Mouse (Mus musculus) testis, adult 2 months (tissue): ENCODE measurements at regions not wholly inside any gene's neighbourhood (a gene's known extent, or its start where the extent isn't known, plus 50 kb on each side); places are given as distances from the start of the nearest gene placed in this dataset.

Source experiments
- H3K27ac ChIP-seq: fragments of 200-500 bp; 2 replicates; pipeline ENCODE4 v1.5.1; 2012; ENCODE audit warnings: low read depth, low read length; ENCODE audit not compliant: control insufficient read depth, insufficient read depth
- H3K27me3 ChIP-seq: fragments of 200-500 bp; 2 replicates; pipeline ENCODE4 v1.6.1; 2012; ENCODE audit warnings: mild to moderate bottlenecking, low read length, moderate library complexity; ENCODE audit not compliant: control insufficient read depth, insufficient read depth
- H3K36me3 ChIP-seq: fragments of 200-500 bp; 2 replicates; pipeline ENCODE4 v1.6.1; 2012; ENCODE audit warnings: mild to moderate bottlenecking, low read length; ENCODE audit not compliant: control insufficient read depth, insufficient read depth
- H3K4me1 ChIP-seq: fragments of 200-500 bp; 2 replicates; pipeline ENCODE4 v1.6.1; 2012; ENCODE audit warnings: low read length; ENCODE audit not compliant: control insufficient read depth, insufficient read depth
- H3K4me3 ChIP-seq: fragments of 200-500 bp; 2 replicates; pipeline ENCODE4 v1.5.1; 2012; ENCODE audit warnings: low read depth, mild to moderate bottlenecking, low read length, moderate library complexity, mixed read lengths; ENCODE audit not compliant: control insufficient read depth
- CTCF ChIP-seq: fragments of 200-500 bp; IDR thresholded peaks from 2 replicates; pipeline ENCODE4 v1.5.1; 2012; ENCODE audit warnings: low read depth, mild to moderate bottlenecking, inconsistent platforms, low read length, moderate library complexity; ENCODE audit not compliant: control insufficient read depth, insufficient read depth, insufficient replicate concordance
- POLR2A ChIP-seq: fragments of 200-500 bp; IDR thresholded peaks from 2 replicates; pipeline ENCODE4 v1.6.1; 2012; ENCODE audit warnings: low read depth, mild to moderate bottlenecking, inconsistent platforms, low read length, moderate library complexity; ENCODE audit not compliant: control insufficient read depth

DNA sequence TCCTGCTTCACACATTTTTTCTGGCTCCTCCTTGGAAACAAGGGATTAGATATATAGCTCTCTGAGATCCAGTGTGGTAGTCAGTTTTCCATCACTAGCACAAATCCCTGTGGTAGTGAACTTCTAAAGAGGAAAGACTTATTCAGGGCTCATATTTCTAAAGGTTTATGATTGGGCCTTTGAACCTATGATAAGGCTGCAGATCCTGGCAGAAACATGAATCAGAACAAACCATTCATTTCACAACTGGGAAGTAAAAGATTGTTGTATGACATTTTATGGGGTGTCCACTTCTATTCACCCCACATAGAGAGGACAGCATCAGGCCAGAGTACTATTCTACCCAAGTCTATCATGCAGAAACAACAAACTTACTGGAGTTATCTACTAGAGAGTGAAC lies 61.3 kb upstream of the Slc22a23 start:
- Histone ChIP-seq H3K36me3 (no peaks in the 10 kb centered on the region), H3K4me1 (no peaks in the 10 kb centered on the region), H3K4me3 (no peak overlapping the region), H3K27ac (no peak overlapping the region), H3K27me3 (no peaks in the 10 kb centered on the region)
- TF ChIP-seq CTCF (no peak), POLR2A (no peak)

- Histone ChIP-seq H3K36me3 (no peaks in the 10 kb centered on the region), H3K4me3 (no peak overlapping the region), H3K27ac (no peak overlapping the region), H3K4me1 (no peaks in the 10 kb centered on the region), H3K27me3 (no peaks in the 10 kb centered on the region)
- TF ChIP-seq POLR2A (no peak), CTCF (no peak)
Measured at GRCm38 (mm10) chr13:34402631-34403030, 57.6 kb upstream of the Slc22a23 start.

GRCm38 (mm10) chr13:34401031-34401430 lies 56.0 kb upstream of the Slc22a23 start:
- H3K4me1 ChIP-seq: no peaks in the 10 kb centered on the region
- no peaks in the 10 kb centered on the region for H3K27me3 ChIP-seq
- no peak overlapping the region for H3K4me3 ChIP-seq
- H3K36me3 ChIP-seq: no peaks in the 10 kb centered on the region
- H3K27ac ChIP-seq: no peak overlapping the region
- TF ChIP-seq CTCF (no peak), POLR2A (no peak)

- TF ChIP-seq POLR2A: no peak
- no peak for TF ChIP-seq CTCF
- Histone ChIP-seq H3K27me3 (no peaks in the 10 kb centered on the region), H3K4me3 (no peak overlapping the region), H3K27ac (no peak overlapping the region), H3K36me3 (no peaks in the 10 kb centered on the region), H3K4me1 (no peaks in the 10 kb centered on the region)
Measured at GRCm38 (mm10) chr13:34398847-34399246, 53.9 kb upstream of the Slc22a23 start.

GRCm38 (mm10) chr13:34398061-34398787 lies 53.2 kb upstream of the Slc22a23 start:
- no peaks in the 10 kb centered on the region for H3K36me3 ChIP-seq
- TF ChIP-seq POLR2A (no peak), CTCF (no peak)
- no peaks in the 10 kb centered on the region for H3K27me3 ChIP-seq
- H3K4me3 ChIP-seq: no peak overlapping the region
- no peaks in the 10 kb centered on the region for H3K4me1 ChIP-seq
- H3K27ac ChIP-seq: no peak overlapping the region

- TF ChIP-seq POLR2A (no peak), CTCF (no peak)
- H3K27ac ChIP-seq: no peak overlapping the region
Measured at GRCm38 (mm10) chr13:34395504-34395903, 50.5 kb upstream of the Slc22a23 start.

DNA sequence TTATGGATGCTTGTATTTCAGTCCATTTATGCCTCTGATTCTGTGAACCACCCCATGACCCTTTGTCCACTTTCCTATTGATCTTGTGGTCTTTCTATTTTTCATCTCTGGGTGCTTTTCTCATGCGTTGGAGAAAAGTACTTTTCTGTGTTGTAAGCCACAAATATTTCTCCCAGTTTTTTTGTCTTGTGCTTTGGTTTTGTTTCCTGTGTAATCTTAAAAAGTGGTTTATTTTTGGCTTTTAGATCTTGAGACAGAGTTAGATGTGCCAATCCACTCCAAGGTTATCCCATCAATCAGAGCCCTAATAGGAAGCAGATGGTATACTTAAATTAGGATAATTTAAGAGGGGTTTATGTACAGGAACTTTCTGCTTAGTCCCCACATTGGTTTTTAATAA lies 50.0 kb upstream of the Slc22a23 start:
- Histone ChIP-seq H3K4me1 (no peaks in the 10 kb centered on the region), H3K27ac (no peak overlapping the region)
- TF ChIP-seq CTCF: no peak
- TF ChIP-seq POLR2A: no peak

More at GRCm38 (mm10) chr13:34395504-34395903, 50.5 kb upstream of the Slc22a23 start:
- no peaks in the 10 kb centered on the region for H3K4me1 ChIP-seq
- no peaks in the 10 kb centered on the region for H3K36me3 ChIP-seq
- H3K27me3 ChIP-seq: no peaks in the 10 kb centered on the region
- no peak overlapping the region for H3K4me3 ChIP-seq

More for the DNA sequence above, 50.0 kb upstream of the Slc22a23 start:
- no peaks in the 10 kb centered on the region for H3K36me3 ChIP-seq
- H3K27me3 ChIP-seq: no peaks in the 10 kb centered on the region
- H3K4me3 ChIP-seq: no peak overlapping the region
